Mouse (Mus musculus): Measurements from ENCODE around the gene Spata5.

- no peak for TF ChIP-seq POLR2A (IDR thresholded peaks at IDR 0.05; ENCODE audit: extremely low read depth, insufficient read depth, low read length)
- TF ChIP-seq CTCF (IDR thresholded peaks at IDR 0.05; ENCODE audit: low read depth, low read length), result no peak
Measured at GRCm38 (mm10) chr3:37397646-37398045, 22.1 kb upstream of the Spata5 start.

All from liver, adult 2 months (tissue).